In genomic region chr19:32343937-32344737, GRCm38 (mm10) we compare ENCODE assay signal across 9 mouse cellular contexts. TPM values are rescaled to one million over a fixed set of nuclear protein-coding genes. Genes with fewer than 3 reads are reported as not detected.
DNase-seq lines count a peak whose midpoint lies in the region; ATAC-seq and TF ChIP-seq lines count a peak whose summit lies in the region.
"Had no signal": no experiment of that assay in that cellular context is flagged by ENCODE, and none has a peak within 500 bp of the region (broad histone marks: within the 10 kb centered on the region; RNA-seq: fewer than 3 reads in every experiment).

No protein-coding gene starts in this region.

- H3K4me3 ChIP-seq in heart, embryonic 10.5 days = peak overlapping the region; percentile 40
- H3K4me3 ChIP-seq in heart, embryonic 15.5 days = peak overlapping the region; percentile 9; the same call in 1 of the 2 replicates
- peak overlapping the region; percentile 24 for H3K4me3 ChIP-seq in liver, postnatal 0 days (ENCODE audit: low read depth, low read length)

- H3K36me3 ChIP-seq in heart, embryonic 10.5 days = peaks cover 5% of the 10 kb centered on the region; the same call in 1 of the 2 replicates
- H3K36me3 ChIP-seq in heart, embryonic 15.5 days = no peaks in the 10 kb centered on the region
- no peaks in the 10 kb centered on the region for H3K36me3 ChIP-seq in liver, postnatal 0 days (replicated peaks; ENCODE audit: insufficient read depth, low read length)

- TF ChIP-seq EP300 in liver, postnatal 0 days (IDR thresholded peaks at IDR 0.05; ENCODE audit: low read depth) = no peak

- WGBS in heart, embryonic 10.5 days = 8% methylated on average over 17 of the region's 17 CpGs
- WGBS in heart, embryonic 15.5 days = 20% methylated on average over 17 of the region's 17 CpGs
- WGBS in liver, postnatal 0 days (ENCODE audit: insufficient replicate concordance) = 50% methylated on average over 17 of the region's 17 CpGs

- H3K9ac ChIP-seq in heart, embryonic 15.5 days = 0 out of 2 replicates have a peak overlapping the region, but pooled peaks have one; percentile 7
- H3K9ac ChIP-seq in liver, postnatal 0 days (replicated peaks) = peak overlapping the region; percentile 32

- H3K4me2 ChIP-seq in heart, embryonic 15.5 days = peak overlapping the region; percentile 47
- peak overlapping the region; percentile 52 for H3K4me2 ChIP-seq in liver, postnatal 0 days (ENCODE audit: low read depth, low read length)

- H3K9me3 ChIP-seq in heart, embryonic 10.5 days = no peaks in the 10 kb centered on the region
- no peaks in the 10 kb centered on the region for H3K9me3 ChIP-seq in heart, embryonic 15.5 days (replicated peaks)
- H3K9me3 ChIP-seq in liver, postnatal 0 days (ENCODE audit: low read length) = no peaks in the 10 kb centered on the region
- H3K9me3 ChIP-seq: G1E had no signal

- TF ChIP-seq CTCF in liver, postnatal 0 days (IDR thresholded peaks at IDR 0.05; ENCODE audit: low read depth) = no peak

- intact Hi-C loops in heart, postnatal 10 days (cut with DNase I) = no loop called here

- H3K27me3 ChIP-seq in heart, embryonic 10.5 days (ENCODE audit: insufficient read depth, poor library complexity, severe bottlenecking) = no peaks in the 10 kb centered on the region
- H3K27me3 ChIP-seq in heart, embryonic 15.5 days = no peaks in the 10 kb centered on the region
- H3K27me3 ChIP-seq in liver, postnatal 0 days (ENCODE audit: insufficient read depth, low read length) = no peaks in the 10 kb centered on the region

- peaks cover 94% of the 10 kb centered on the region for H3K4me1 ChIP-seq in heart, embryonic 10.5 days
- peaks cover 91% of the 10 kb centered on the region for H3K4me1 ChIP-seq in heart, embryonic 15.5 days (replicated peaks)
- H3K4me1 ChIP-seq in liver, postnatal 0 days (ENCODE audit: insufficient read depth) = peaks cover 24% of the 10 kb centered on the region

- ATAC-seq in heart, embryonic 15.5 days (replicated peaks; ENCODE audit: insufficient number of reproducible peaks, insufficient read depth, low FRiP score, low read depth) = no peak
- peak; percentile 25; the same call in 1 of the 2 replicates for ATAC-seq in liver, postnatal 0 days

- H3K27ac ChIP-seq in heart, embryonic 10.5 days = peak overlapping the region; percentile 80
- peak overlapping the region; percentile 68 for H3K27ac ChIP-seq in heart, embryonic 15.5 days
- H3K27ac ChIP-seq in liver, postnatal 0 days (ENCODE audit: low read depth) = peak overlapping the region; percentile 62

- no peak for DNase-seq in heart, embryonic 10.5 days (ENCODE audit: low spot score)
- no peak for DNase-seq in heart, postnatal 10 days
- DNase-seq in Muller cell, postnatal 12 days (ENCODE audit: inconsistent ontology term) = peak; percentile 61
- no peak for DNase-seq in liver, postnatal 0 days
- DNase-seq in ovary, postnatal 36 days (ENCODE audit: low spot score) = no peak
- no peak for DNase-seq in spleen, postnatal 36 days (ENCODE audit: low spot score in 2 of 2)
- DNase-seq in adrenal gland, adult 2 months = no peak

RNA-seq across cellular contexts. Expression of gene Sgms1, which starts 45.4 kb away (rescaled TPM):
- polyA plus RNA-seq in heart, embryonic 10.5 days (2016; fragmentation: Nextera tagmentation; extraction: Ambion mirVana) = 41.5 and 45.9 TPM in 2 replicates
- total RNA-seq in heart, postnatal 10 days (2021) = 10 to 100 TPM; 54.1 to 67.2 TPM
- 36.7 and 40.3 TPM in 2 replicates for polyA plus RNA-seq in heart, embryonic 15.5 days (2015; fragmentation: Nextera tagmentation; extraction: Ambion mirVana)
- 16.0 and 17.4 TPM in 2 replicates for polyA plus RNA-seq in liver, postnatal 0 days (2015; fragmentation: Nextera tagmentation; extraction: Ambion mirVana)
- 10 to 100 TPM; 71.4 to 73.5 TPM for total RNA-seq in adrenal gland, adult 2 months (2021)
- 13.3 and 16.8 TPM in 2 replicates for polyA plus RNA-seq in adrenal gland, adult 2 months (2012; rRNA removed)
